In genomic region chr8:73353108-73353793, GRCm38 (mm10) we compare ENCODE assay signal across 7 mouse cellular contexts. TPM values are rescaled to one million over a fixed set of nuclear protein-coding genes. Genes with fewer than 3 reads are reported as not detected.
DNase-seq lines count a peak whose midpoint lies in the region; ATAC-seq and TF ChIP-seq lines count a peak whose summit lies in the region.

TSS of gene Large1 (minus strand) at chr8:73353540.

- H3K36me3 ChIP-seq in embryonic facial prominence, embryonic 15.5 days, result no peaks in the 10 kb centered on the region
- H3K36me3 ChIP-seq in heart, adult 2 months (ENCODE audit: control insufficient read depth, insufficient read depth, low read length), result peaks cover 8% of the 10 kb centered on the region
- no peaks in the 10 kb centered on the region for H3K36me3 ChIP-seq in kidney, adult 2 months (ENCODE audit: control insufficient read depth, insufficient read depth, low read length)
- H3K36me3 ChIP-seq in limb, embryonic 11.5 days (ENCODE audit: control insufficient read depth, insufficient read depth, low read length), result no peaks in the 10 kb centered on the region
- no peaks in the 10 kb centered on the region for H3K36me3 ChIP-seq in midbrain, embryonic 13.5 days
- H3K36me3 ChIP-seq in small intestine, adult 2 months (ENCODE audit: control insufficient read depth, insufficient read depth, low read length), result no peaks in the 10 kb centered on the region

- peak within 1 kb of the TSS; percentile 84 for H3K9ac ChIP-seq in embryonic facial prominence, embryonic 15.5 days
- peak within 1 kb of the TSS; percentile 94 for H3K9ac ChIP-seq in heart, adult 2 months (ENCODE audit: low read depth, low read length)
- H3K9ac ChIP-seq in limb, embryonic 11.5 days (ENCODE audit: low read length), result peak within 1 kb of the TSS; percentile 85
- H3K9ac ChIP-seq in midbrain, embryonic 13.5 days (replicated peaks), result peak within 1 kb of the TSS; percentile 89

- peak; percentile 98 to 99 for DNase-seq in heart, adult 2 months
- peak; percentile 99 for DNase-seq in kidney, adult 2 months
- peak; percentile 94 for DNase-seq in limb, embryonic 11.5 days (ENCODE audit: low spot score)

- H3K4me1 ChIP-seq in bone marrow, adult 2 months (ENCODE audit: control insufficient read depth, insufficient read depth, low read length), result peaks cover 1% of the 10 kb centered on the region; the same call in 1 of the 2 replicates
- H3K4me1 ChIP-seq in embryonic facial prominence, embryonic 15.5 days, result peaks cover 18% of the 10 kb centered on the region
- H3K4me1 ChIP-seq in heart, adult 2 months (ENCODE audit: control insufficient read depth, insufficient read depth, low read length), result peaks cover 6% of the 10 kb centered on the region
- H3K4me1 ChIP-seq in kidney, adult 2 months (ENCODE audit: control insufficient read depth, insufficient read depth, low read length), result peaks cover 4% of the 10 kb centered on the region; the same call in 1 of the 2 replicates
- H3K4me1 ChIP-seq in limb, embryonic 11.5 days (ENCODE audit: control insufficient read depth, insufficient read depth, low read length), result no peaks in the 10 kb centered on the region
- H3K4me1 ChIP-seq in midbrain, embryonic 13.5 days (replicated peaks), result peaks cover 52% of the 10 kb centered on the region
- peaks cover 6% of the 10 kb centered on the region; the same call in 1 of the 2 replicates for H3K4me1 ChIP-seq in small intestine, adult 2 months (ENCODE audit: control insufficient read depth, insufficient read depth, insufficient read length, low read length)

- H3K27ac ChIP-seq in bone marrow, adult 2 months (ENCODE audit: control insufficient read depth, insufficient read depth, low read depth, low read length, poor library complexity), result no peak within 1 kb of the TSS; the same call in 1 of the 2 replicates
- peak within 1 kb of the TSS; percentile 94 for H3K27ac ChIP-seq in embryonic facial prominence, embryonic 15.5 days (replicated peaks)
- H3K27ac ChIP-seq in heart, adult 2 months, result peak within 1 kb of the TSS; percentile 91
- peak within 1 kb of the TSS; percentile 50 for H3K27ac ChIP-seq in kidney, adult 2 months (ENCODE audit: insufficient read depth, low read depth, low read length)
- H3K27ac ChIP-seq in limb, embryonic 11.5 days (replicated peaks; ENCODE audit: low read depth, low read length), result peak within 1 kb of the TSS; percentile 81
- H3K27ac ChIP-seq in midbrain, embryonic 13.5 days, result peak within 1 kb of the TSS; percentile 94
- peak within 1 kb of the TSS; percentile 51 for H3K27ac ChIP-seq in small intestine, adult 2 months (ENCODE audit: insufficient read depth, low read depth, low read length)

- no peak for TF ChIP-seq CTCF in bone marrow, adult 2 months (IDR thresholded peaks at IDR 0.05; ENCODE audit: control insufficient read depth, insufficient read depth, low read length)
- TF ChIP-seq CTCF in heart, adult 2 months (IDR thresholded peaks at IDR 0.05), result peak; percentile 17; the same call in 1 of the 2 replicates
- TF ChIP-seq CTCF in kidney, adult 2 months (conservative IDR thresholded peaks at IDR 0.05; ENCODE audit: insufficient read depth, insufficient read length, low read depth, low read length), result no peak
- TF ChIP-seq CTCF in small intestine, adult 2 months (IDR thresholded peaks at IDR 0.05; ENCODE audit: extremely low read depth, insufficient read length, insufficient replicate concordance, low read depth, low read length), result no peak

- H3K9me3 ChIP-seq in embryonic facial prominence, embryonic 15.5 days (replicated peaks), result no peaks in the 10 kb centered on the region
- no peaks in the 10 kb centered on the region for H3K9me3 ChIP-seq in limb, embryonic 11.5 days (ENCODE audit: control insufficient read depth, low read length)
- H3K9me3 ChIP-seq in midbrain, embryonic 13.5 days, result no peaks in the 10 kb centered on the region

- ATAC-seq in embryonic facial prominence, embryonic 15.5 days (ENCODE audit: insufficient number of reproducible peaks, low FRiP score, low TSS enrichment, low read depth), result peak; percentile 100
- ATAC-seq in limb, embryonic 11.5 days (ENCODE audit: insufficient number of reproducible peaks, low FRiP score, low TSS enrichment, low read depth), result peak; percentile 99
- ATAC-seq in midbrain, embryonic 13.5 days, result peak; percentile 99

- H3K27me3 ChIP-seq in embryonic facial prominence, embryonic 15.5 days, result no peaks in the 10 kb centered on the region
- no peaks in the 10 kb centered on the region for H3K27me3 ChIP-seq in heart, adult 2 months (ENCODE audit: control insufficient read depth, insufficient read depth, low read length)
- H3K27me3 ChIP-seq in kidney, adult 2 months (replicated peaks; ENCODE audit: control insufficient read depth, insufficient read depth, low read length), result no peaks in the 10 kb centered on the region
- H3K27me3 ChIP-seq in limb, embryonic 11.5 days (ENCODE audit: control insufficient read depth, insufficient read depth, low read length), result no peaks in the 10 kb centered on the region
- no peaks in the 10 kb centered on the region for H3K27me3 ChIP-seq in midbrain, embryonic 13.5 days
- H3K27me3 ChIP-seq in small intestine, adult 2 months (ENCODE audit: control insufficient read depth, insufficient read depth, low read length), result peaks cover 5% of the 10 kb centered on the region

- WGBS in bone marrow, adult 2 months, result 1% methylated on average over 82 of the region's 84 CpGs
- under 1% methylated on average over 84 of the region's 84 CpGs for WGBS in embryonic facial prominence, embryonic 15.5 days
- WGBS in heart, adult 2 months, result under 1% methylated on average over 83 of the region's 84 CpGs
- under 1% methylated on average over 83 of the region's 84 CpGs for WGBS in kidney, adult 2 months
- under 1% methylated on average over 82 of the region's 84 CpGs for WGBS in limb, embryonic 11.5 days
- WGBS in midbrain, embryonic 13.5 days, result under 1% methylated on average over 71 of the region's 84 CpGs
- 1% methylated on average over 84 of the region's 84 CpGs for WGBS in small intestine, adult 2 months

- peak within 1 kb of the TSS; percentile 61 for H3K4me3 ChIP-seq in bone marrow, adult 2 months (replicated peaks; ENCODE audit: control insufficient read depth, low read depth, low read length)
- peak within 1 kb of the TSS; percentile 89 for H3K4me3 ChIP-seq in embryonic facial prominence, embryonic 15.5 days (replicated peaks)
- peak within 1 kb of the TSS; percentile 99 for H3K4me3 ChIP-seq in heart, adult 2 months
- H3K4me3 ChIP-seq in kidney, adult 2 months (ENCODE audit: insufficient read depth, low read depth, low read length), result peak within 1 kb of the TSS; percentile 64
- peak within 1 kb of the TSS; percentile 82 for H3K4me3 ChIP-seq in limb, embryonic 11.5 days (ENCODE audit: low read depth, low read length)
- peak within 1 kb of the TSS; percentile 85 for H3K4me3 ChIP-seq in midbrain, embryonic 13.5 days (replicated peaks)
- H3K4me3 ChIP-seq in small intestine, adult 2 months (ENCODE audit: low read depth, low read length), result peak within 1 kb of the TSS; percentile 87

- peak within 1 kb of the TSS; percentile 85 for H3K4me2 ChIP-seq in embryonic facial prominence, embryonic 15.5 days (replicated peaks)
- peak within 1 kb of the TSS; percentile 86 for H3K4me2 ChIP-seq in limb, embryonic 11.5 days (ENCODE audit: low read depth, severe bottlenecking)
- H3K4me2 ChIP-seq in midbrain, embryonic 13.5 days (replicated peaks), result peak within 1 kb of the TSS; percentile 87

- TF ChIP-seq POLR2A in bone marrow, adult 2 months (IDR thresholded peaks at IDR 0.05; ENCODE audit: borderline replicate concordance, control insufficient read depth, low read depth, low read length), result peak; percentile 47; the same call in 1 of the 2 replicates
- peak; percentile 76 for TF ChIP-seq POLR2A in heart, adult 2 months (IDR thresholded peaks at IDR 0.05; ENCODE audit: insufficient read depth, low read depth, low read length)
- peak; percentile 45 for TF ChIP-seq POLR2A in kidney, adult 2 months (IDR thresholded peaks at IDR 0.05; ENCODE audit: low read depth, low read length)
- peak; percentile 54; the same call in 1 of the 2 replicates for TF ChIP-seq POLR2A in small intestine, adult 2 months (IDR thresholded peaks at IDR 0.05; ENCODE audit: low read depth, low read length)

- 0 out of 2 replicates have a peak, but pooled peaks have one; percentile 44 for TF ChIP-seq EP300 in heart, adult 2 months (IDR thresholded peaks at IDR 0.05; ENCODE audit: insufficient read depth, low read depth, low read length)

- intact Hi-C loops in heart, adult 2 months (cut with DNase I), result loop anchor here (5.0 kb wide), 1 partner anchor 41 kb away; no protein-coding TSS in a partner anchor

- H3K79me2 ChIP-seq in heart, adult 2 months (replicated peaks; ENCODE audit: control insufficient read depth, insufficient read depth, low read length), result peaks cover 1% of the 10 kb centered on the region; the same call in 1 of the 2 replicates

RNA-seq across cellular contexts. Expression of gene Large1, which starts in this region (rescaled TPM):
- polyA plus RNA-seq in bone marrow, adult 2 months (2011; ENCODE audit: insufficient read depth, insufficient read length, low replicate concordance, missing spikeins), result 0.63 and 2.1 TPM in 2 replicates
- polyA plus RNA-seq in embryonic facial prominence, embryonic 15.5 days (2015; fragmentation: Nextera tagmentation; extraction: Ambion mirVana), result 7.1 and 8.4 TPM in 2 replicates
- total RNA-seq in heart, adult 2 months (2021), result 10 to 100 TPM; 36.0 to 42.0 TPM
- 20.7 and 39.1 TPM in 2 replicates for polyA plus RNA-seq in heart, adult 2 months (2012; rRNA removed)
- polyA plus RNA-seq in kidney, adult 2 months (2012; rRNA removed), result 8.3 and 9.1 TPM in 2 replicates
- polyA plus RNA-seq in limb, embryonic 11.5 days (2014; fragmentation: Nextera tagmentation; extraction: Ambion mirVana), result 5.7 and 6.6 TPM in 2 replicates
- 9.9 and 11.9 TPM in 2 replicates for polyA plus RNA-seq in midbrain, embryonic 13.5 days (2015; fragmentation: Nextera tagmentation; extraction: Ambion mirVana)
- polyA plus RNA-seq in small intestine, adult 2 months (2012; rRNA removed), result 2.3 and 4.5 TPM in 2 replicates
